Mouse (Mus musculus) hematopoietic stem cell, adult 5-6 weeks (primary cell): ENCODE data around the gene Meltf. TPM values are rescaled to one million over a fixed set of nuclear protein-coding genes. Genes with fewer than 3 reads are reported as not detected.
A peak's percentile ranks its signal among the peaks of the same experiment; 100 is the strongest.

Experiments
- ATAC-seq, 2 experiments: fragments of 125-278 bp in 1 of 2; replicated peaks in 1 of 2; 2 replicates each; pipeline ENCODE4 v1.8.0; 2016 to 2017; ENCODE audit warnings: inconsistent platforms in 2 of 2, mild to moderate bottlenecking in 2 of 2, moderate number of reproducible peaks in 2 of 2, low read depth in 1 of 2, moderate TSS enrichment in 1 of 2; ENCODE audit not compliant: low FRiP score in 2 of 2, poor library complexity in 2 of 2, severe bottlenecking in 2 of 2, insufficient read depth in 1 of 2, low TSS enrichment in 1 of 2
- total RNA-seq: library from RNA; stranded (forward); fragments of 172-1452, 232-1000 nt; gene quantifications from 2 replicates; pipeline ENCODE4 v1.2.3, GENCODE M21; 2017

Gene Meltf
- total RNA-seq: not detected in 2 replicates

DNA sequence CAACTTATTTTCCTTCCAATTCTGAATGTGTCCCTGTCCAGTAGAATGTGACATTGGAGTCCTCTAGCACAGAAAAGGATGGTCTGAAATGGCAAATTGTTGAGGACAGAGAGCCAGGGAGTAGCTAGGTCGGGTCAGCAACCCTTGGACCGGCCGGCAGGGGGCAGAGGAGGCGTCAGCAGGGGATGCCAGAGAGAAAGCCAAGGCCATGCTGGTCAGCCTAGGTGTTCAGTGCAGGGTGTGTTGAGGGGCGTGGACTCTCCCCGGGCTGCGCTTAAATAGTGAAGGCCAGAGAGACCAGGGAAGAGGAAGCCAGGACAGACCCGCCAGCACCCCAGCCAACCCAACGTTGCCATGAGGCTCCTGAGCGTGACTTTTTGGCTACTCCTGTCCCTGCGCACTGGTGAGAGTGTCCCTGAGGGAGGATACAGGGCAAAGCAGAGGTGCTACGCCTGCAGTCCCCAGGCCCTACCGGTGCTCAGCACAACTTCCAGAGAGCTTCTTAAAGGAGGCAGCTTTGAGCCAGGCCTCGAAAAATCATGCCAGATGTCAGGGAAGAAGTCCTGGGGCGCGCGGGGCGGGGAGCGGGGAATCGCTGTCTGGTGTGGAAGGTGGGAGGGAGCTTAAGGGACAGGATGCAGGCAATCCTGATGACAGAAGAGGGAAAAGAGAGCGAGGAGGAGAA lies at the start of gene Meltf:
Gene Meltf, plus strand, starts transcription at position 238 of the 685 bp plus-strand sequence.
- ATAC-seq: peak; percentile 84 to 93

DNA sequence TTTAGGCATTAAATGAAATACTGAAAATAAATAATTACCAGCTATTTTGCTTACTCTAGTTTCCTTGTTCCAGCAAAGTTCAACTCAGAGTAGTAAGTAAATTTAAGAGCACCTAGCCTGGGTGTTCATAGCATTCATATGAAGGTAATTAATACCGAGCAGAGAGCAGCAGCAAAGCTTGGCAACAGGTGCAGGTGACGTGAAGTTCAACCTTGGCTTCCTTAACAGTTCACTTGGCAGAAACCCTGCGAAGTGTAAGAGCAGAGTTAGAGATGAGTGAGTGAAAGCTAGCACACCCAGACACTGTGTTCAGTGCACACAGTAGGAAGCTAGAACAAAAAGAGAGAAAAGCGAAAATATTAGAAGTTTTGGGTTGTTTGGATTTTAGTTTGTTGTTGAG lies 47.9 kb upstream of the Meltf start:
- ATAC-seq: no peak

DNA sequence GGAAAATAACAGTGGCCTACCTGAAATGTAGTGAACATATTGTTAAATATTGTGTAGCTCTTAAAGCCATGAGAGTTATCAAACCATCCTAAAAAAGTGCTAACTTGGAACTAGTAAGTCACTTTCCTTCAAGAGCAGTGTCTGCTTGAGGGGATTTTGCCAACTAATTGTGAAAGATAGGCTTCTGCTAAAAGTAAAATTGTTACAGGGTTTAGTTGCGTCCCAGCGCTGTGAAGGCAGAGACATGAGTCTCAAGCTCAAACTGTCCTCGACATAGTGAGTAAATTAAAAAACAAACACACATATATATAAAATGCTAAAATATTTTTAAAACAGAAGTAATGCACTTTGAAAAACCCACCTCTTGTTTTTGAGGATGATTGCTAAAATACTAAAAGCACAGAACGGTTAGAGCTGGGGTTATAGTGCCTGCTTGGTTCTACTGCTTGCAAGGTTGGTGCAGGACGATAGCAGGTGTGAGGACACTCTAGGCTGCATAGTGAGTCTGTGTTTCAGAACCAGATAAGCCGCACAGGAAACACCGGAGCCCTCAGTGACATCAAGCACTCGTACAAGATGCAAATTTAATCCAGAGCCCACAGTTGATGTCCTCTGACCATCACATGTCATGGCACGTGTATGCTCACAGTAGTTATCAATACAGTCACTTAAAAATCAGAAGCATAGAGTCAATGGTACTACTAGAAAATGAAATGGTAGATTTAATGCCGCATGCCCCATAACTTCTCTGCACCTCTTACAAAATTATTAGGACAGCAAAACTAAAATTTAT lies 45.8 kb upstream of the Meltf start:
- no peak for ATAC-seq

DNA sequence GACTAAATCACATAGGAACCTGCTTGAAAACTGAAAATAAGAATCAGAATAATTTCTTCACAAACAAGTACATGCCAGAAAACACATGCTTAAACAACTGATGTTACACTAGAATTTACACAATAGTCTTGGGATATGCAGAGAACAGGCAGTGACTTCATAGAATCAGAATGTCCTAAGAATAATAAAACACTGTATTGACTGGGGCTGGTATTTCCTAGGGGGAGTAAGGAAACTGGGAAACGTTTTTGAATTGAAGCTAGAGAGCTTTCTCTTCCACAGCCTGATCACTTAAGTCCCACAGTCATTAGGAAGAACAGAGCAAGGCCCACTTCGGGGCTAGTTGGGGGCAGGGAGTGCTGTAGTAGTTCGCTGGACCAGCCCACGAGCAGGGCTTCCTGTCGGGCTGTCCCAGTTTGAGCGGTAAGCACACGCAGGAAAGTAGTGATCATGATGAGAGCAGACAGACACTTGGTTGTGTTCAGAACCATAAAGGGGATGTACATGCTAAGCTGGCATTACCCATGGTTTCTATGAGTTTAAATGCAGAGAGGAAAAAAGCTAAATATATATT lies 44.5 kb upstream of the Meltf start:
- no peak for ATAC-seq

- no peak for ATAC-seq
Measured at GRCm38 (mm10) chr16:31834662-31835318, 43.8 kb upstream of the Meltf start.

DNA sequence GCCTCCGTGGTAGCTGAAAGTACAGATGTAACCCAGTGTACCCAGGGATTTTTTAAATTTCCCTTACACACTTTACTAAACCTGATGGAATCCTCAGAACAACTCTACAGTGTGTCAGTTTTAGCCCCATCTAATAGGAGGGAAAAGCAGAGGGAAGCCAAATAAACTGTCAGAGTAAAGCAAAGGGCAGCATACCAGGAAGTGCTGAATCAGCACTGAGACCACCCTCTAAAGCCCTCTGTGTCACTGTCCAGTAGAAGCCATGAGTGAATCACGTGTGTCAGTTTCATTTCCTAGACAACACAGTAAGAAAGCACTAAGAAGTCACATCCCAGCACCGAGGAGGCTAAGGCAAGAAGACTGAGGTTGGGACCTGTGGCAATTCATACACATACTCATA lies 41.2 kb upstream of the Meltf start:
- no peak for ATAC-seq

DNA sequence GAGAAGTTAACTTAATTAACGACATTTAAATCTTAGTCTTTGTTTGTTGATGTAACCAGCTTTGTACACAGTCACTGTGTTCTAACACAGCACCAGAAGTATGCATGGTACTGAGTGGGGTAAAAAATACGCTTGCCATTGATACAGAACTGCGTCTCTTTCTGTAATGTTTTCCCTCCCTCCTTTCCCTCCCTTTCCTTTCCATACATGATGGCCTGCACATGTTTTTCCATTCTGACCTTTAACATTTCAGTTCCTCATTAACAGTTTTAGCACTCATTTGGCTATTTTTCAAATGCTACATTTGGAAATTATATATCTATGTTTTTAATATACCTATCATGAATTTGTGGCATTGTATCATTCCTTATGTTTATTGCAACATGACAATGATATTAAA lies 34.4 kb upstream of the Meltf start:
- no peak for ATAC-seq

- no peak for ATAC-seq
Measured at GRCm38 (mm10) chr16:31846763-31847162, 31.8 kb upstream of the Meltf start.

GRCm38 (mm10) chr16:31863920-31864319 lies 14.7 kb upstream of the Meltf start:
- ATAC-seq: no peak

- ATAC-seq: no peak
Measured at GRCm38 (mm10) chr16:31865242-31865641, 13.4 kb upstream of the Meltf start.

GRCm38 (mm10) chr16:31866911-31867310 lies 11.7 kb upstream of the Meltf start:
- ATAC-seq: no peak; a peak in 1 of 4 replicates

DNA sequence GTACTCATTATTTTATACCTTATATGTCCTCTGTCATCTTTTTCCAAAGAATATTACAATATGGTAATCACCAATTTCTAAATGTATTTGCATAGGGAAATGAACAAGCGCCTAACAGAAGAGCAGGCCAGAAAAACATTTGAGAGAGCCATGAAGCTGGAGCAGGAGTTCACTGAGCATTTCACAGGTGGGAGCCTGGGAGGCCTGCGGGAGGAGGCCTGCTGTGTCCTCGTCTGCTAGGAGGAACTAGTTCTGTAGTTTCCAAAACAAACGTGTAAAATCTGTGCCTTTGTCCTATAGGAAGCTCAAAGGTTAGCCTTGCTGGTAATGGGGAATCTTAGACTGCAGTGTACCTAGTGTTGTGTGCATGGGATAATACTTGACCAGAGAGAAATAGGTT lies 10.9 kb upstream of the Meltf start:
- ATAC-seq: no peak

- no peak for ATAC-seq
Measured at GRCm38 (mm10) chr16:31873721-31874120, 4.9 kb upstream of the Meltf start.

DNA sequence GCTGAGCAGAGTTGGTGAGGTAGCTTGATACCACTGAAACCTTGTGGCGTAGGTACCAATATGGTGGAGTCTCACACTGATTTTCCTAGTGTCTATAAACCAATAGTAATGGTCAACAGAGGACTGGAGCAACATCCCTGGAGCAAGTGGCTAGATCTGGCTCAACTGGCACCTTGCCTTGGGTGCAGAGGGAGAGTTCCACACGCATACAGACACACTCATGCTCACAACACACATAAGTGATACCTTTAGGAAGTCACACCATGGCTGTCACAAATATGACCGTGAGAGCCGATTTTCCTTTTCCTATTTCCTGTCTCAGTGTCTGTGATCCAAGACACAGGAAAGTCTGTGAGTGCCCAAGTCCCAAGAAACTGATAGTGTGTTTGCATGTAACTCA lies 3.2 kb upstream of the Meltf start:
- no peak for ATAC-seq

DNA sequence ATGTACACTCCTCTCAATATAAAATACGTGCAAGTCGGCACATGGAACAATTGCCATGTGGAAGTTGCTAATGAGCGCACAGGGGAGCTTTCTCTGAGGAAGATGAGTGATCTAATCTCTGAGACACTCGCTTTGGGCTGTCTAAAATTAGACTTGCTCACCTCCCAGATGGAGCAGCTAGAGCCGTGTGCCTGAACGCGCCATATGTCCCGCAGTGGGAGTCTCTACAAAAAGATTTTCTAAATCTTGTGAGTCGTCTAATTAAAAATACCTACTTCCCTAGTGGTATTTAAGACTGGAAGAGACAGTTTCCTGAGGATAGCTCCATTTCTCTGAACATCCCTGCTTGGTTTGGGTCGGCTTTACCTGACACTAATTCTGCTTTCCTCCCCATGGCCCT lies 2.2 kb upstream of the Meltf start:
- ATAC-seq: no peak

GRCm38 (mm10) chr16:31878052-31878451 lies 558 bp upstream of the Meltf start:
- ATAC-seq: no peak

DNA sequence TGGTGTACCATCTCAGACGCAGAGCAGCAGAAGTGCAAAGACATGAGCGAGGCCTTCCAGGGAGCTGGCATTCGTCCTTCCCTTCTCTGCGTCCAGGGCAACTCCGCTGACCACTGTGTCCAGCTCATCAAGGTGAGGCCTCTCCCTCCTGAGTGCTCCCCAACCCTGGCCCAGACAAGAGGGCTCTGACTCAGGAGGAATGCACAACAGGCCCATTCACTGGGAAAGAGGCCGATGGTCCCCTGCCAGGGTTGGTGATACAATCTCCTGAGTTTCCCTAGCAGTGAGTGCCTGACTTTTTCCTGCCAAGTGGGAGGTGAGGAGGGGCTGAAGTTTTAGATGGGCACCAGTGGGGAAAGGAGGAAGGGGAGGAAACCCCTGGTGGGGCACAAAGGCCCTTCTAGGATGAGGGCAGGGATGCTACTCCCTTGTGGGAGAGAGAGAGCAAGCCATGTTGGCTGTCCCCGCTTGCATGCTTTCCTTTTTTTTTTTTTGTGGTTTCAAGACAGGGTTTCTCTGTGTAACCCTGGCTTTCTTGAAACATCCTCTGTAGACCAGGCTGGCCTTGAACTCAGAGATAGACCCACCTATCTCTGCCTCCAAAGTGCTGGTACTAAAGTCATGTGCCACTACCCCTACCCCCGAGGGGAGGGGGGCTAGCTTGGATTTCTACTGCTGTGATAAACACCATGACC lies 1.7 kb downstream of the Meltf start:
- no peak for ATAC-seq
